Mouse (Mus musculus) bone marrow macrophage, adult 2 months (primary cell): Measurements from ENCODE around the gene Gm5129.

Experiments used
- CTCF ChIP-seq: IDR thresholded peaks from 2 replicates; pipeline ENCODE4 v1.5.1; 2012; ENCODE audit warnings: low read depth, mild to moderate bottlenecking, low read length, moderate library complexity
- POLR2A ChIP-seq: IDR thresholded peaks from 2 replicates; pipeline ENCODE4 v1.6.1; 2012; ENCODE audit warnings: mild to moderate bottlenecking, low read depth, low read length, borderline replicate concordance

DNA sequence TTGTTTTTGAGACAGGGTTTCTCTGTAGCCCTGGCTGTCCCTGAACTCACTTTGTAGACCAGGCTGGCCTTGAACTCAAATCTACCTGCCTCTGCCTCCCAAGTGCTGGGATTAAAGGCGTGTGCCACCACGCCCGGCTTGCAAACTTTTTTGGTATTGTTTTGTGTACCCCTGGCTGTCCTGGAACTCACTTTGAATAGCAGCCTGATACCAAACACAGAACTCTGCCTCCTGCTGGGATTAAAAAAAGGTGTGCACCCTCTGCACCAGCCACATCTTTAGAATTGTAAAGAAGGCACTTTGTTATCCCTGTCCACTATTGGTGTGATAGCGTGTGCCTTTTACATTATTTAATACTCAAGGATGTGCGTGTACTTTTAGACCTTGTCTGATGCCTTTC lies 1.7 kb upstream of the Gm5129 start:
- no peak for TF ChIP-seq POLR2A
- TF ChIP-seq CTCF = no peak
